Mouse (Mus musculus): ENCODE results near the gene Catip.

- TF ChIP-seq CTCF (IDR thresholded peaks at IDR 0.05; ENCODE audit: low read depth, low read length) (no peak), POLR2A (IDR thresholded peaks at IDR 0.05; ENCODE audit: borderline replicate concordance, low read depth, low read length) (no peak)
These were observed 28.0 kb downstream of the Catip start for GRCm38 (mm10) chr1:74389831-74390286.

All from bone marrow macrophage, adult 2 months (primary cell).